Mouse (Mus musculus): Measurements from ENCODE around the gene Scd1. TPM values are rescaled to one million over a fixed set of nuclear protein-coding genes. Genes with fewer than 3 reads are reported as not detected.

Gene Scd1
- polyA plus RNA-seq, 1 experiment from 2014 or later: 7.6 TPM

DNA sequence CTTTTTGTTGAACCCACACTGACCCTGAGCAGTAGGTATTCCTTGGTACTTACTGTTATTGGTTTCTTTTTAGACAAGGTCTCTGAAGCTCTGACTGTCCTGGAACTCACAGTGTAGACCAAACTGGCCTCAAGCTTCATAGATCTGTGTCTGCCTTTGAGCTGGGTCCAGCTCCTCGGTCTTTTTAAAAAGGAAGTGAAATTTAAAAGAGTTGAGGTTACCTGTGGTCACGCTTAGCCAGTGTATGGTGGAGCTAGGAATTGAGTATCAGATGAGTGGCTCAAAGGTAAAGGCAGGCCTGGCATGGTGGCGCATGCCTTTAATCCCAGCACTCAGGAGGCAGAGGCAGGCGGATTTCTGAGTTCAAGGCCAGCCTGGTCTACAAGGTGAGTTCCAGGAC is 916 bp upstream of the Scd1 start:
- no peaks in the 10 kb centered on the region for H3K9me3 ChIP-seq (ENCODE audit: control insufficient read depth, low read length)
- no peaks in the 10 kb centered on the region for H3K4me1 ChIP-seq (ENCODE audit: control insufficient read depth, insufficient read depth, low read length)
- 74% methylated on average over 4 of the region's 4 CpGs for WGBS
- H3K4me3 ChIP-seq (ENCODE audit: low read depth, low read length): peak overlapping the region; percentile 34; the same call in 1 of the 2 replicates
- H3K36me3 ChIP-seq (ENCODE audit: control insufficient read depth, insufficient read depth, low read length): no peaks in the 10 kb centered on the region
- ATAC-seq (ENCODE audit: low read depth): no peak
- no peak overlapping the region for H3K9ac ChIP-seq (replicated peaks; ENCODE audit: low read depth, low read length)
- H3K4me2 ChIP-seq (ENCODE audit: low read depth, low read length): peak overlapping the region; percentile 88
- no peaks in the 10 kb centered on the region for H3K27me3 ChIP-seq (ENCODE audit: control insufficient read depth, insufficient read depth, low read length)
- peak overlapping the region; percentile 60; the same call in 1 of the 2 replicates for H3K27ac ChIP-seq (ENCODE audit: low read depth, low read length)

DNA sequence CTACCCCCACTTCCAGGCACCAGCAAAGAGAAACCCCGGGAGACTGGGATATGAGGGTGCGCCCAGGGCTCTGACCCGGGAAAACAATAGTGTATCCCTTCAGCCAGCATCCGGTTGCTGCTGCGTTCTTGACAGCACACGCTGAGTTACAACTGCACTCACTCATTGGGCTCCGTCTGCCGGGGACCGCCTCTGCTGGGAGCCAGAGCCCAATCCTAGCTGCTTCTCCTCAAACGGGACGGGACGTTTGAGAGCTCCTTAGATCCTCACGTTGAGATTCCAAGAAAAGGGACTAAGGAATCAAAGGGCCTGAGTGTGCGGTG is 505 bp upstream of the Scd1 start:
- Histone ChIP-seq H3K4me2 (ENCODE audit: low read depth, low read length) (peak overlapping the region; percentile 88), H3K9ac (replicated peaks; ENCODE audit: low read depth, low read length) (0 out of 2 replicates have a peak overlapping the region, but pooled peaks have one; percentile 22), H3K27ac (ENCODE audit: low read depth, low read length) (peak overlapping the region; percentile 60), H3K4me3 (ENCODE audit: low read depth, low read length) (peak overlapping the region; percentile 34), H3K4me1 (ENCODE audit: control insufficient read depth, insufficient read depth, low read length) (no peaks in the 10 kb centered on the region), H3K27me3 (ENCODE audit: control insufficient read depth, insufficient read depth, low read length) (no peaks in the 10 kb centered on the region), H3K36me3 (ENCODE audit: control insufficient read depth, insufficient read depth, low read length) (no peaks in the 10 kb centered on the region), H3K9me3 (ENCODE audit: control insufficient read depth, low read length) (no peaks in the 10 kb centered on the region)
- peak; percentile 69 for ATAC-seq (ENCODE audit: low read depth)
- whole genome bisulfite sequencing: 2% methylated on average over 14 of the region's 14 CpGs

DNA sequence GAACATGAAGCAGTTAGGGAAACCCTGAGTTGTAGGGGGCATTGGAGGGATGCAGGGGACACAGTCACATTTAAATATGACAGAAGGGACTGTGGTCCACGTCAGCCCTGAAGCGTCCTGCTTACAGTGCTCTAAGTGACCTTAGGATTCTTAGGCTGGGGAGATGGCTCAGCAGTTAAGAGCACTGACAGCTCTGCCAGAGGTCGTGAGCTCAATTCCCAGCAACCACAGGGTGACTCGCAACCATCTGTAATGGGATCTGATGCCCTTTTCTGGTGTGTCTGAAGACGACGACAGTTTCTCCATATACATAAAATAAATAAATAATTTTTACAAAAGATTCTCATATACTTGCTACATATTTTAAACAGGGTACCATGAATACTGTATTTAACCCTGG is 4.1 kb downstream of the Scd1 start:
- Histone ChIP-seq H3K27me3 (ENCODE audit: control insufficient read depth, insufficient read depth, low read length) (no peaks in the 10 kb centered on the region), H3K27ac (ENCODE audit: low read depth, low read length) (no peak overlapping the region), H3K9me3 (ENCODE audit: control insufficient read depth, low read length) (no peaks in the 10 kb centered on the region), H3K9ac (replicated peaks; ENCODE audit: low read depth, low read length) (no peak overlapping the region), H3K4me1 (ENCODE audit: control insufficient read depth, insufficient read depth, low read length) (no peaks in the 10 kb centered on the region), H3K4me2 (ENCODE audit: low read depth, low read length) (no peak overlapping the region), H3K36me3 (ENCODE audit: control insufficient read depth, insufficient read depth, low read length) (0 out of 2 replicates have a peak, but pooled peaks cover 3% of the 10 kb centered on the region), H3K4me3 (ENCODE audit: low read depth, low read length) (no peak overlapping the region)
- 89% methylated on average over 6 of the region's 6 CpGs for WGBS
- no peak for ATAC-seq (ENCODE audit: low read depth)

DNA sequence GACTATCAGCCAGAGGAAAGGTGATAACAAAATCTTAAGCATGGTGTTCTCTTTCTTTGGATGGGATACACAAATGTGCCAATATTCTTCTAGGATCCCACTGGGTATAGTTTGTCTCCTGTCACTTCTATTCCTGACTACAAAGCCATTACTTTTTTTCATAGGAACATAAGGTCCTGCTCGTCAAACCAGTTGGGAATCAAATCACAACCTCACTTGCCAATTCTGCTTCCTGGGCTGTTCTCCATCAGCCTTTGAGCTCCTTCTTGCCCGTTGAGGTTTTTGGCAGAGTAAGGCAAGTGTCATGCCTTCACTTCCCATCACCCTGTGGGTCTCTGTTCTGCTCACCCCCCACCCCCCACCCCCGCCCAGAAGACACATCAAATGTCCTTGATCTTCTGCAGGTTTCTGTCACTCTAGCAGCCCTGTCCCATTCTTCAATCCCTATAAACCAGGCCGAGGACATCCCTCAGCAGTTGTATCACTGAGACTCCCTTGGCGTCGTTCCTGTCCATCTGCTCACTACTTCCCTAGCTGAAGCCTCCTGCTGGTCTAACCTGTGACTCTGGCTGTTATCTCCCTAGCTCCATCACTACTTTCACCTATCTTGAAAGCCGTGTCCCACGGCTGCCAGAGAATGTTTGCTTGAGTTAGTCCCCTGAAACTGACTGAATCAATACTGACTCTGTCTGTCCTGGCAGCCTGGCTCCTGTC is 7.0 kb downstream of the Scd1 start:
- Histone ChIP-seq H3K27me3 (ENCODE audit: control insufficient read depth, insufficient read depth, low read length) (no peaks in the 10 kb centered on the region), H3K4me3 (ENCODE audit: low read depth, low read length) (no peak overlapping the region), H3K27ac (ENCODE audit: low read depth, low read length) (no peak overlapping the region), H3K4me1 (ENCODE audit: control insufficient read depth, insufficient read depth, low read length) (no peaks in the 10 kb centered on the region), H3K4me2 (ENCODE audit: low read depth, low read length) (no peak overlapping the region), H3K36me3 (ENCODE audit: control insufficient read depth, insufficient read depth, low read length) (0 out of 2 replicates have a peak, but pooled peaks cover 3% of the 10 kb centered on the region), H3K9me3 (ENCODE audit: control insufficient read depth, low read length) (no peaks in the 10 kb centered on the region), H3K9ac (replicated peaks; ENCODE audit: low read depth, low read length) (no peak overlapping the region)
- WGBS: 91% methylated on average over 8 of the region's 8 CpGs
- ATAC-seq (ENCODE audit: low read depth): no peak

DNA sequence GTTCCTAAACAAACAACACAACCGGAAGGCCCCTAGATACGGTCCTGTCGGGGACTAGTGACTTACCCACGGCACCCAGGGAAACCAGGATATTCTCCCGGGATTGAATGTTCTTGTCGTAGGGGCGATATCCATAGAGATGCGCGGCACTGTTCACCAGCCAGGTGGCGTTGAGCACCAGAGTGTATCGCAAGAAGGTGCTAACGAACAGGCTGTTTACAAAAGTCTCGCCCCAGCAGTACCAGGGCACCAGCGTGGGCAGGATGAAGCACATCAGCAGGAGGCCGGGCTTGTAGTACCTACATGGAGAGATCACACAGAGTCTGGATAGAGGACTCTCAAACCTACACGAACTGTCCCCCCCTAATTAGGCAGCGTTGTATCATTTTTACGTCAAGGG is 7.6 kb downstream of the Scd1 start:
- no peak for ATAC-seq (ENCODE audit: low read depth)
- H3K36me3 ChIP-seq (ENCODE audit: control insufficient read depth, insufficient read depth, low read length): 0 out of 2 replicates have a peak, but pooled peaks cover 3% of the 10 kb centered on the region
- no peaks in the 10 kb centered on the region for H3K9me3 ChIP-seq (ENCODE audit: control insufficient read depth, low read length)
- H3K27ac ChIP-seq (ENCODE audit: low read depth, low read length): no peak overlapping the region
- no peak overlapping the region for H3K4me2 ChIP-seq (ENCODE audit: low read depth, low read length)
- 94% methylated on average over 18 of the region's 18 CpGs for WGBS
- H3K27me3 ChIP-seq (ENCODE audit: control insufficient read depth, insufficient read depth, low read length): no peaks in the 10 kb centered on the region
- no peaks in the 10 kb centered on the region for H3K4me1 ChIP-seq (ENCODE audit: control insufficient read depth, insufficient read depth, low read length)
- H3K4me3 ChIP-seq (ENCODE audit: low read depth, low read length): no peak overlapping the region
- no peak overlapping the region for H3K9ac ChIP-seq (replicated peaks; ENCODE audit: low read depth, low read length)

DNA sequence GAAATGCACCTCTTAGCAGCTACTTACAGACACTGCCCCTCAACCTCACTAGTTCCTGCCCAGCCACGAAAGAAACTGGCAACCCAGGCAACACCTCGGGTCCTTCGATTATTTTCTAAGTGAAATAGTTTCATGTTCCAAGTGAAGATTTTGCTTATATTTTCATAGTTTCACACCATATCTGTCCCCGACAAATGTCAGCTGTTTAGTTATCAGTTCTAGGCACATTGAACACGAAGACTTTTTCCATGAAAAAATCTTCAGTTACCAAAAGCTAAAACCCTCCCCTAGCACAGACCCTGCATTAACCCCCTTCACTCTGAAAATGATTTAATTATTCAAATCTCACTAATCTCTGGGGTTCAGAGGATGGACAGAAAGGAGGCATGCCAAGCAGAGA is 10.9 kb downstream of the Scd1 start:
- WGBS: 94% methylated on average over 5 of the region's 5 CpGs
- H3K9me3 ChIP-seq (ENCODE audit: control insufficient read depth, low read length): no peaks in the 10 kb centered on the region
- H3K4me2 ChIP-seq (ENCODE audit: low read depth, low read length): no peak overlapping the region
- H3K36me3 ChIP-seq (ENCODE audit: control insufficient read depth, insufficient read depth, low read length): 0 out of 2 replicates have a peak, but pooled peaks cover 3% of the 10 kb centered on the region
- H3K27me3 ChIP-seq (ENCODE audit: control insufficient read depth, insufficient read depth, low read length): no peaks in the 10 kb centered on the region
- H3K9ac ChIP-seq (replicated peaks; ENCODE audit: low read depth, low read length): no peak overlapping the region
- no peak overlapping the region for H3K27ac ChIP-seq (ENCODE audit: low read depth, low read length)
- H3K4me1 ChIP-seq (ENCODE audit: control insufficient read depth, insufficient read depth, low read length): no peaks in the 10 kb centered on the region
- no peak overlapping the region for H3K4me3 ChIP-seq (ENCODE audit: low read depth, low read length)
- no peak for ATAC-seq (ENCODE audit: low read depth)

DNA sequence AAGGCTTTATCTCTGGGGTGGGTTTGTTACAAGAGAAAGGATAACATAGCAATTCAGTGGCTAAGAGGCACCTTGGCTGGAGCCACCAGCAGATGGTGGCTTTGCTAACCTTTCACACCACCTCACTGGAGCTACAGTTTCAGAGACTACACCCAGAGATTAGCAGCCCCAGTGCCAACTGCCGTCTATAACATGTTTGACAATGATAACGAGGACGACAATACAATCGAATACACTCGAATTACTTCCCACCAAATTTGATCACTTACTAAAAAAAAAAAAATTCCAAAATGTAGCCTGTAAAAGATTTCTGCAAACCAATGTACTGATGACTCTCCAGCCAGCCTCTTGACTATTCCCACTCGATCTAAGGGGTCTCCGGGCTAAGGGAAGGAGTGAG is 12.7 kb downstream of the Scd1 start:
- ATAC-seq (ENCODE audit: low read depth): no peak
- Histone ChIP-seq H3K27me3 (ENCODE audit: control insufficient read depth, insufficient read depth, low read length) (no peaks in the 10 kb centered on the region), H3K4me1 (ENCODE audit: control insufficient read depth, insufficient read depth, low read length) (no peaks in the 10 kb centered on the region), H3K4me3 (ENCODE audit: low read depth, low read length) (no peak overlapping the region), H3K4me2 (ENCODE audit: low read depth, low read length) (no peak overlapping the region), H3K27ac (ENCODE audit: low read depth, low read length) (no peak overlapping the region), H3K36me3 (ENCODE audit: control insufficient read depth, insufficient read depth, low read length) (0 out of 2 replicates have a peak, but pooled peaks cover 3% of the 10 kb centered on the region), H3K9ac (replicated peaks; ENCODE audit: low read depth, low read length) (no peak overlapping the region), H3K9me3 (ENCODE audit: control insufficient read depth, low read length) (no peaks in the 10 kb centered on the region)
- WGBS: 93% methylated on average over 7 of the region's 7 CpGs

DNA sequence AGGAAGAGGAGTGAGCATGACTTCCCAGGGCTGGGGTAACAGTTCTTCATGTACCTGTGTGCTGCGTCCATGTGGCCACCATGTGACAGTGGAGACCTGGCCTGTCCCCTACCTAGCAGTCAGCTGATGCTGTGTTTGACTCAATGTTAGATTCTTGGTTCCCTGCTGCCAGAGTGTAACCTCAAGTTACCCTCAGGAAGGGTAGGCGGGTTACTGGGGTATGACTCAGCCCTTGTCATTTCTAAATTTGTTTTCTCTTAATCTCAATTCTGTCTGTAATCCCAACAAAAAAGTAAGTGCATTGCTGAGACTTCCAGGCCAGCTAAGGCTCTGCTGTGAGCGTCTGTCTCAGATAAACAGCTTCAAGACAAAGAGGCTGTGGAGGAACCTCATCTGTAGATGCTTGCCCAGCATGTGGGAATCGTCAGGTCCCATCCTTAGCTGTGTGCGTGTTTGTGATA is 13.7 kb downstream of the Scd1 start:
- Histone ChIP-seq H3K4me1 (ENCODE audit: control insufficient read depth, insufficient read depth, low read length) (0 out of 2 replicates have a peak, but pooled peaks cover 2% of the 10 kb centered on the region), H3K4me3 (ENCODE audit: low read depth, low read length) (no peak overlapping the region), H3K27ac (ENCODE audit: low read depth, low read length) (no peak overlapping the region), H3K9me3 (ENCODE audit: control insufficient read depth, low read length) (no peaks in the 10 kb centered on the region), H3K4me2 (ENCODE audit: low read depth, low read length) (no peak overlapping the region), H3K36me3 (ENCODE audit: control insufficient read depth, insufficient read depth, low read length) (no peaks in the 10 kb centered on the region), H3K9ac (replicated peaks; ENCODE audit: low read depth, low read length) (no peak overlapping the region), H3K27me3 (ENCODE audit: control insufficient read depth, insufficient read depth, low read length) (no peaks in the 10 kb centered on the region)
- WGBS: 85% methylated on average over 5 of the region's 5 CpGs
- ATAC-seq (ENCODE audit: low read depth): no peak

DNA sequence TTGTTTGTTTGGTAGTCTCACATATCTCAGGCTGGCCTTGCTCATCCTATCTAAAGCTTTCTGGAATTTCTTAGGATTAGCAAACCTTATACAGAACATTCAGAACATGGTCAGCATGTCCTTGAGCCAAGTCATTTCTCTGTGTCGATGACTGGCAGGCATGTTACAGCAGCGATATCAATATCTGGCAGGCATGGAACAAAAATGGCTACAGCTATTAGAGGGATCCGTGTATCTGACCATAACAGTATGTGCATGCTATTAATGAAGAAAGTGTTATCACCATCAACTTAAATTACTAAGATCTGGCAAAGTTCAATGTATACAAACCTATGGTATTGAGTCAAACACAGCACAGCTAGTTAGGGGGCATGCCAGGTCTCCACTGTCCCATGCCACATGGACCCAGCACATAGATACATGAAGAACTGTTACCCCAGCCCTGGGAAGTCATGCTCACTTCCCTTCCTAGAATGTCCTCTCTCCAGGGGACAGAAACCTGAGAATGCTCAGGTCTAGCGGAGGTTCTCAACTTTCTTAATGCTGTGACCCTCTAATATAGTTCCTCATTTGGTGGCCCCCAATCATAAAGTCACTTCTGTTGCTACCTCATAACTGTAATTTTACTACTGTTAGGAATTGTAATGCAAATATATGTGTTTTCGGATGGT is 15.2 kb downstream of the Scd1 start:
- Histone ChIP-seq H3K36me3 (ENCODE audit: control insufficient read depth, insufficient read depth, low read length) (no peaks in the 10 kb centered on the region), H3K4me3 (ENCODE audit: low read depth, low read length) (no peak overlapping the region), H3K9ac (replicated peaks; ENCODE audit: low read depth, low read length) (no peak overlapping the region), H3K4me2 (ENCODE audit: low read depth, low read length) (no peak overlapping the region), H3K27ac (ENCODE audit: low read depth, low read length) (no peak overlapping the region), H3K9me3 (ENCODE audit: control insufficient read depth, low read length) (no peaks in the 10 kb centered on the region), H3K27me3 (ENCODE audit: control insufficient read depth, insufficient read depth, low read length) (no peaks in the 10 kb centered on the region), H3K4me1 (ENCODE audit: control insufficient read depth, insufficient read depth, low read length) (0 out of 2 replicates have a peak, but pooled peaks cover 10% of the 10 kb centered on the region)
- 87% methylated on average over 5 of the region's 5 CpGs for WGBS
- no peak for ATAC-seq (ENCODE audit: low read depth)

Data from neural tube, embryonic 14.5 days (tissue).